Mouse (Mus musculus) retina, embryonic 14.5 days (tissue): ENCODE data around the gene Trnp1.
"Not testable (repeated sequence)": the region's sequence is repeated elsewhere in the genome, so short reads cannot be mapped to it uniquely, and the experiment has no call there.

ENCODE experiments used
- DNase-seq: peaks from one replicate; pipeline ENCODE4 v3.0.0-alpha.2; 2015; ENCODE audit warnings: low spot score

The Trnp1 gene

DNA sequence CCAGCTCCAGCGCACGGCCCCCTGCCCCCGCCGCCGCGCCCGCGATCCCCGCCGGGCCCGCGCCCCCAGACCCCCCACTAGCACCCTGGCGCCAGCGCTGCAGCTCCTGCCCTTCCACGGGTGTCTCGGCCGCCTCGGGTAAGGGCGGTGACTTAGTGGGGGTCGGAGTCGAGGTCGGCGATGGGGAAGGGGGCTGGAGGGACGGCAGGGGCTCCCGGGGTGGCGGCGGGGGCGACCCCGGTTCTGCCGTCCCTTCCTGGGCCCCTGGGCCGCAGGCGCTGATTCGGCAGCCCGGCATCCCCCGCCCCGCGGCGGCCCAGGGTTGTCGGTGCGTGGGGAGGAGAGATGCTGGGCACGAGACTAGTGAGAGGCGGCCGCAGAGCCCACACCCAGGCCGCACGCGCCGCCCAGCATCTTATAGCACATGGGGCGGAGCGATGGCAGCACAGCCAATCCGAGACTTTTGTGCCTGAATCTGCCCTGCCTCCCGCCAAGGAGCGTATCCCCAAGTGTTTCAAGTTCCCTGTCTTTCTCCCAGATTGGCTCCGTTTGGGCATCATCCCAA lies at the start of gene Trnp1:
Trnp1 (minus strand) TSS at position 391 of the 565 bp plus-strand sequence.
- DNase-seq = peak; percentile 87

DNA sequence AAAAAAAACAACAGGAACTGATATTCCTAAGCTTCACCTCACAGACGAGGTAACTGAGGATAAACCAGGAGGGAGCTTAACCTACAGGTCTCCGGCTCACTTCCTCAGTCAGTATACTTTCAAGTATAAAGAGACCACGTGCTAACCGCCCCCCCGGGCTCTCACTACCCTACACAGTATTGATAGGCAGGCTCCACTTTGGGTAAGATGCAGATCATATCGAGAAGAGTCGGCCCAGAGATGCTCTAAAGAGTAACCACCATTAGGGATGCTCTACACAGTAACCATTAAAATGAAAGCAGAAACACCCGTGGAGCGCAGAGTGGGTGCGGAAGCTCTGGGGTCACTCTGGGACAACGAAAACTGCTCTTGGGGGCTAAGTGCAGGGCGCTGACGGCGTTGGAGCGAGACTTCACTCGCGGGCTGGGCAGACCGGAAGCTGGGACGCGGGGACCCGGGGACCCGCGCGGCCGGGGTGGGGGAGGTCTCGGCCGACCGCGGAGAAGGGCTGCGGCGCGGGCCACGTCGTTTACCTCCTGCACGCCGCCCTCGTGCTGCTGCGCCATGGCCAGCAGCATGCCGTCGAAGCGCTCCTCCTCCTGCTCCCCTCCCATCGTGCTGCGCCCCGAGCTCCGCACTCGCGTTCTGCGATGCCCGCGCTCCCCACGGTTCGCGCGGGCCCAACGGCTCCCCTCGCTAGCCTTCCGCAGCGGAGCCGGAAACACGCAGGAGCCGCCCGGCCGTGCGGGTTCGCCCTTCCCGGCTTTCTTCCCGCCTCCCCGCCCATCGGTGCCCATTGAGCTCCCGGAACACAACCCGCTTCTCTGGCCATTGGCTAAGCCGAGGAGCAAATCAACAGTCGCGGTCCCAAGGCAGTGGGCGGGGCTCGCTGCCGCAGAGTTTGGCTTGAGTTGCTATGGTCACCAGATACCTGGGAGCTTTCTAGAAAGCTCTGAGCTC lies 47.2 kb upstream of the Trnp1 start, which contains the start of gene Nudc:
Nudc (minus strand) TSS at position 725 of the 960 bp plus-strand sequence.
- peak; percentile 98 for DNase-seq

DNA sequence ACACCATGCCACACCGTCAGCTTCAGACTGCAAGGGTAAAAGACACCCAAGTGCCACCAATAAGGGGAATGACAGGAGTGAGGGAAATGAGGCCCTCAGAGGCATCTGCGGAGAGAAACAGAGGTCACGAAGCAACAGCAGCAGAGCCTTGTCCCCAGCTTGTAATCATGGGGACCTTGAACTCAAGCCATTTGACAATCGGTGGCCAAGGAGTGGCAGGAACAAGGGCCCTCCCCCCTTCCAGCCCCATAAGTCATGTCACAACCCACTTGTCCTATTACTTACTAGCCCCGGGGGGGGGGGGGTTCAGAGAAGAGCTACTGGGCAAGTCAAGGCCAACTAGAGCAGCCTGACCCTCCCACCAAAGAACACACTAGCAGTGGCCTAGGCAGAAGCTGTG lies 38.3 kb upstream of the Trnp1 start:
- no peak for DNase-seq

DNA sequence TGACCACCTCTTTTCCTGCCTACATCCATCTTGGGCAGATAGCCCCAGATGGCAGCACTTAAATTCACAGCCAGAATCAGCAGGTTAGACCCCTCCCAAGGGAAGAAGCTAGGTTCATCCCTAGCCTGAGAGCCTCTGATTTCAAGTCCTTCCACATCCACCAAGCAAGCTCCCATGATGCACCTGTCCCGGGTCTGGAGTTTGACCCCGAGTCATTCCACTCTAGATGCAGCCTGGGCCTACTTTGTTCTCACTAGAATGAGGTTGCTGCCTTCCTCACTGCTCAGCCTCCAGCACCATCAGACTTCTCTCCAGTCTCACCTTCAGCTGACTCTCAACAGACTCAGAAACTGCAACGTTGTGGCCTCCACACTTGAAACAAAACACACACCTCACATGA lies 37.7 kb upstream of the Trnp1 start:
- DNase-seq = no peak

DNA sequence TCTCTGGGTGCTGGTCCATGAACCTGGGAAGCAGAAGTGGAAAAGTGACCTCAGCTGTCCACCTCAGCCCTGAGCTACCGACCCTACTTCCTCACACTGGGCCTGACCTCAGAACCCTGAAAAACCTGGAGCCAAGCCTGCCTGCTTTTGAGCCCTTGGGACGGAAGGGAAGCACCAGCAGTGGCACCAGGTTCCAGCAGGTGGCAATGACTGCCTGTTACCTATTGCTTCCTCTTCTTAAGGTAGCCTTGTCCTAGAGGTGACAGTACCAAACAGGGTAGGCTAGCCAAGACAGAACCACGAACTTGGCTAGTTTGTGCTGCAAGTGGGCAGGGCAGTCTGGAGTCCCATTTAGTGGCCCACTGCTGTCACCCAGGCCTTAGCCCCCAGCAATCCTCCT lies 34.4 kb upstream of the Trnp1 start:
- no peak for DNase-seq

DNA sequence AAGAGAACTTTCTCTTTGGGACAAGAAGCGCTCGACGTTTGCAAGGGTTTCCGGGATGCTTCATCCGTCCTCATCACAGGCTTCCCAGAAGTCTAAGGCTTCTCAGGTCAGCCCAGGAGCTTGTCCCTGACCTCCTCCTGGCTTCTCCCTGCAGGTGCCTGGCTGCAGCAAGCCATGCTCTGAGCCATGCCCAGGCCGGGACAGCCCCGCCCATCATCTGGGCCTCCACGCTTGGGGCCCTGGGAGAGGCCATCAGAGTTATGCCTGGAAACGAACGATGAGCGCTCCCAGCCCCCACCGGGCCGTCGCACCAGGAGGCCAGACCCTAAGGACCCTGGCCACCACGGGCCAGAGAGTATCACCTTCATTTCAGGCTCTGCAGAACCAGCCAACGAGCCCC lies 29.4 kb upstream of the Trnp1 start:
- no peak for DNase-seq

DNA sequence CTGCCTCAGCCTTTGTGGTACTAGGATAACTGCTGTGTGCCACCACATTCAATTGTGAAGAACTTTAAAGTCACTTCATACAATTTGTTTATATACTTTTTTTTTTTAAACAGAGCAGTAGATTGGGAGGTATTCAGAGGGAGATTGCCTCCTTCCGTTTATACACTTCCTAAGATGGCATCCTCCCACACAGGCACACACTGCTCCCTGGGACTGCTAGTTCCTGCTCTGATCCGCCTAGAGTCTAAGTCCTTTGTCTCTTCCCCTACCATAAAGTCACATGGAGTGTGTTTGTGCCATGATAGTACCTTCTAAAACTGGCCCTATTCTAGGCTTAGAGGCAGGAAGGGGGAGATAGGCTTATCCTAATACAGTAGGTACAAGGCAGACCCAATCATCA lies 23.2 kb upstream of the Trnp1 start:
- no peak for DNase-seq

DNA sequence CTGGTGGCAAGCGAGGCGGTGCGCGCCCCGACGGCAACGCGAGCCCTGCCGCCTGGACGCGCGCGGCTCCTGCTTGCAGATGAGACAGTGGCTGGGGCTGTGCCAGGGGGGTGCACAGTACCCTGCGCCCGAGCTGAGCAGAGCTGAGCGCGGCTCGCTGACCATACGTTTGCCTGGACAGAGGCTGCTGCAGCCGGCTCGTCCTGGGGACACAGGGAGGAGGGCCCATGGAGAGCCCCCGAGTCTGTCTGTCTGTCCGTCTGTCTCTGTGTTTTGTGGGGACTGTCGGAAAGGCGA lies 21.0 kb upstream of the Trnp1 start:
- no peak for DNase-seq

DNA sequence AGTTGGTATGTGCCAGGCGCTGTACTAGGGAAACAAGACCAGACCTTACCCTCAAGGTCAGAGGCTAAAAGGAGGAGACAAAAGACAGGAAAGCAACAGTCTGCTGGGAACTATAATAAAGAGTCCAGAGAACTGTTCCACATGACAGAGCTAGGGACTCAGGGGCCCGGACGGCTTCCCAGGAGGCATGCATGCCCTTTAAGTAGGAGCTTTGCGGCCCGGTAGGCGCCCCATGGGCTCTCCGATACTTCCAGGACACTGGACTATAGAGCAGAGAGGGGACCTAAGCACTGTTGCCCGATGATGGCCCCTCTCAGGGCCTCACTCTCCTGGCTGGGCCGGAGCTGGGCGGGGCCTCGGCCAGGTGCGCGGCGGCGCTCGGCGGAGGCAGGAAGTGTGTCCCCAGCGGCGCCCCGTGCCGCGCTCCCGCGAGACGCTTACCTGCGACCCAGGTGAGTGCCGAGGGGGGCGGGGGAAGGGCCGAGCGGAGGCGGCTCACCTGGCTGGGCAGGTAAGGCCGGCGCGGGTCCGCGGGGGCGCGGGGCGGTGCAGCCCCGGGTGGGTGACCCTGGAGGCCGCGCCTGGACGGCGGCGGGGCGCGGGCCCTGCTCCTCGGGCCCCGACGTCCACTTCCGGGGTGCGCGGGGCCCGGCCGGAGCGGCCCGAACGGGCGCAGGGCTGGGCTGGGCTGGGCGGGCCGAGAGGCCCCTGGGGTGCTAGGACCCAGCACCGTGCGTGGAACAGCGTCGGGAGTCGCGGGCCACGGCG lies 20.4 kb upstream of the Trnp1 start, which contains the start of gene Kdf1:
Kdf1 (plus strand) TSS at position 363 of the 768 bp plus-strand sequence.
- no peak for DNase-seq

DNA sequence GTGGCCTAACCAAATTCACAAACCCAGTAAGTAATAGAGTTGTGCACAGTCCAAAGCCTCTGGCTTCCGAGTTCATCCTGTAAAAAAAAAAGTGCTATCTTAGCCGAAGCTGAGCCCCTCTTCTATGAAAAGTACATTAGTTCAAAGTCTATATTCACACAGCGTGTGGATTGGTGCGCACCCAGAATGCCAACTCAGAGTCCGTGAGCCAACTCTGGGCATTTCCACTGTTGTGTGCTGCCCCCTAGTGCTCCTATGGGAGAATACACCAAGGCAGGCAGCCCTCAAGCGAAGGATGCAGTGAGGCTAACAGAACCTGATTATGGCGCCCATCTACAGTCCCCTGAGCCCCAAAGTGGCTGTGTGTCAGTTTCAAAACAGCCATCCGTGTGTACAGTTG lies 14.6 kb upstream of the Trnp1 start:
- peak; percentile 86 for DNase-seq

DNA sequence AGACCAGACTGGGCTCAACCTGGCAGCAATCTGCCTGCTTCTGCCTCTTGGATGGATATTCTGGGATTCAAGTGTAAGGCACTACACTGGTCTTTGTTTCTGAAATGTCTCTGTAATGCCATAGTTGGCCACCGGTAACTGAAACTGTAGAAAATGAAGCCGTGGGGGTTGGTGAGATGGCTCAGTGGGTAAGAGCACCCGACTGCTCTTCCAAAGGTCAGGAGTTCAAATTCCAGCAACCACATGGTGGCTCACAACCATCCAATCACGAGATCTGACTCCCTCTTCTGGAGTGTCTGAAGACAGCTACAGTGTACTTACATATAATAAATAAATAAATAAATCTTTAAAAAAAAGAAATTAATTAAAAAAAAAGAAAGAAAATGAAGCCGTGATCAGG lies 14.2 kb upstream of the Trnp1 start:
- not testable (repeated sequence) for DNase-seq

DNA sequence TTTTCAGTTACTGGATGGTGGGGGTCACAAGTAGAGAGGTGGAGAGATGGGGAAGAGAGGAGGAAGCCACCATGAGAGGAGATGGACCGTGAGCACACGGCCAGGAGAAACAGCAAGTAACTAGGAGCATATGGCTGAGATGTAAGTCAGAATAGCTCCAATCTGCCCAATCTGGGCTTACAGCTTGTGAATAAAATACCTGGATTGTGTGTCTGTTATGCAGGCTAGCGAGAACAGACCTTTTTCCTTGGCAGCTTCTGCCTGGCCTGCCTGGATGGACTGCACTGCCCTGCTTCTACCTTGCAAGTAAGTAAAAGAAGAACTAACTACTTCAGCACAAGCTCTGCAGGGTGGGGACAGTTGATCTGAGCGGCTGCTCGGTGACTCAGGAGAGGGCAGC lies 12.7 kb upstream of the Trnp1 start:
- no peak for DNase-seq

DNA sequence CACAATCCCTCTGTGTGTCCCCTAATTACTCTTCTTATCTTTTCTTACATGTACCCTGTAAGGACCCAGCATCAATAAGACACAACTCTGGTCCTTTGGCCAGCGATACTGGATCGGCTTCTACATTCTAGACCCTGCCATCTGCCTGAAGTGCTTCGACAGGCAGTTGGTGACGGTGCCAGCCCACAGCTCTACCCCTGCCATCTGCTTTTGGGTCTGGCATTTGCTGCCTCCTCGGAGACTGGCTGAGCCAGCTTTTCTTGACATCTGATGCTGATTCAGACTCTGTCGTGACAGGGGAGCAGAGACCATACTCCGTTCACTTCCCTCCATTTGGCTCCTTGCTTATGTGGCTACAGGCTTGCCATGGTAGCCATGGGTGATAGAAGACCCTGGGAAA lies 10.6 kb upstream of the Trnp1 start:
- DNase-seq = no peak

DNA sequence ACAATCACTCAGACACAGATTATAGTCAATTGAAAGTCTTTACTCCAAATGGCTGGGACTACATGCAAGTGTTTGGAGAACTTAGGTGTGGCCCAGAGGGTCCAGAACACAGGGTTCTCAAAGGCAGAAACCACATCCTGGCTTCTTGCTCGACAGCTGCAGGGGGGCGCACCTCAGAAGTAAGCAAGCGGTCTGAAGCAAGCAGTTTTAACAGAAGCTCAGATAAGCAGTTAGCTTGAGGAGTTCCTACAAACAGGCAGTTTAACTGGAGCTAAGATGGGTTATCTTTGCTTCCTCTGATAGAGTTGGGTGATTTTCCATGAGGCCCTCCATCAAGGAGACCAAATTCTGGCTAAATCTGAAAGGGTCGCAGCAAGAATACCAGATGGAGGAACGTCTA lies 8.2 kb upstream of the Trnp1 start:
- DNase-seq = no peak

DNA sequence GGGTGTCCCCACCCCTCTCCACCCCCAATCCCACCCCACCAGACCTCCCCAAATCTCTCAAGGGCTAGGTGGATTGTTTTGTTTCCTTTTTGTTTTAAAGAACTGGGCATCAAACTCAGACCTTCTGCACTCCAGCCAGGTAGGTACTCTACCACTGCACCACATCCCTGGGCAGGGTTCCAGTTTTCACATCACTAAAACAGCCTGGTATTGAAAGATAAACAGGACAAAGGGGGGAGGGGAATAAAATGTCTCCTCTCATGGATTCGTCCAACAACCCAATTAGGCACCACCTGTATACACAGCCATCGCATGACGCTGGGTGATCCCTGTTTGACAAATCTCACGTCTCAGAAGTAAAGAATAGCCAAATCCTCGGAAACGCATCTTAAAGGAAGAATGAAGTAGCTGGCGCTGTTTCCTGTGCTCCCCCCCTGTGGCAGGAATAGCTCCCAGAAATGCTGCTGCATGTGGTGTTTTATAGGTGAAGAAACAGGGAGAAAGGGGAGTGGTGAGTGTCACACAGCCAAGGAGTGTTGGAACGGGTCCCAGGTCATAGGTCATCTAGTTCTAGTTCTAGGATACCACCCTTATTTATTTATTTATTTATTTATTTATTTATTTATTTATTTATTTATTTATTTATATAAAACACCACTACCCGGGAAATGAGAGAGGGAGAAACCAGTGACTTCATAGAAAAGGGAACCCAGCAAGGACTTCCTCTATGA lies 6.6 kb upstream of the Trnp1 start:
- no peak for DNase-seq

DNA sequence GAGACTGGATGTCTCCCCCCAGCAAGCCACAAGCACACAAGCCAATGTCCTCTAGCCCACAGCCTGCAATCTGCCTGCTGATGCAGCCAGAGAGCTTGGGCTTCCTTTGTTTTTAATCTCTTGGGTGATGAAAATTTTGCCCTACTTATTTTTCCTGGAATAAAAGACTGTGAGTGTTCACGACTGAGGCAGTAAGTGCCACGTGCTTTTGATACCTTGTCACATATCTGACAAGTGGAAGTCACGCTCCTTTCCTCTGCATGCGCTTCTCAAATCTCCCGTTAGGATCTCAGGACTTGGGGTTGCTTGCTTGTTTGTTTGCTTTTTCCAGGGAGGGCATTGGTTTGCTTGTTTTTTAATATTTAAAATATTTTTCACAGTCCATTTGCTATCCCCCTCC lies 6.0 kb upstream of the Trnp1 start:
- no peak for DNase-seq

DNA sequence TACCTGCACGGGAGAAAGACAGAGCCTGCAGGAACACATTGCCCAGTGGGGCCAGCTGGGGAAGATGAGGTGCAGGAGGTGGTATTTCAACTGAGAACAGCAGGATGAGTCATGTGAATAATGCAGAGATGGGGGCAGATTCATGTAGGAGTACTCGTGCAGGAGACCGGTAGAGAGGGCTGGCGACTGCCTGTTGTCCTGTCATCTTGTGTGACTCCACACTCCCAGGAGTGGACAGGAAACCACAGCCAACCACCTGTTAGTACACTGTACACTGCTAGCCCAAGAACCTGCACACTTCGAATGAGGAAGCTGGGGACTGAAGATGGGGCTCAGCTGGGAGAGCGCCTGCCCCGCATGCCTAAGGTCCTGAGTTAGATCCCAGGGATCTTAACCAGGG lies 3.2 kb upstream of the Trnp1 start:
- DNase-seq = no peak

DNA sequence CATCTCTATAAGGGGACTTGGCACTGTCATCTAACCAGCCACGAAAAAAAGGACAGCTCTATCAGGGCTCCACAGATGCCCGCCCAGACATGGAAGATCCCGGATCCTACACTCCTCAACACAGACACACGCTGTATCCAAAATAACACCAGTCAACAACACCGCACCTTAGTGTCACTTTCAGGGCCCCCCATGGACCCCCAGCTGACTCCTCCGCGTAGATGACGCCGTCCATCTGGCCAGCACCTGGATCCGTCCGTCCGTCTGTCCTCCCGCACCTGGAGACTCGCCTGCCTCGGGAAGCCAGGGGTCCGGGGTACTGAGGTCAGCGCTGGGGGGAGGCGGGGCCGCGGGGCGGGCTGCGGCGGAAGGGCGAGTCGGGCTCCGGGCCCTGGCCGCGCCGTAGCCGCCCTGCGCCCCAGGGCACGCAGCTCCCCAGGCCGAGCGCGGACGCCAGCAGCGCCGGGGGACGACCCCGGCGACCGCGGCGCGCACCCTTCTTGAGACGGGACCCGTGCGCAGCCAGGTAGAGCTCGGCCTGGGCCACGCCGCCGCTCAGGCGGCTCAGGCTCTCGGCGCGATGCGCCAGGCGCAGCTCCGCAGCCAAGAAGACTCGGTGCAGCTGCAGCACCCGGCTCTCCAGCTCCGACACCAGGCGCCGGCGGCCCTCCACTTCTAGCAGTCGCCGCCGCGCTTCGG lies 740 bp downstream of the Trnp1 start:
- peak; percentile 50 for DNase-seq

DNA sequence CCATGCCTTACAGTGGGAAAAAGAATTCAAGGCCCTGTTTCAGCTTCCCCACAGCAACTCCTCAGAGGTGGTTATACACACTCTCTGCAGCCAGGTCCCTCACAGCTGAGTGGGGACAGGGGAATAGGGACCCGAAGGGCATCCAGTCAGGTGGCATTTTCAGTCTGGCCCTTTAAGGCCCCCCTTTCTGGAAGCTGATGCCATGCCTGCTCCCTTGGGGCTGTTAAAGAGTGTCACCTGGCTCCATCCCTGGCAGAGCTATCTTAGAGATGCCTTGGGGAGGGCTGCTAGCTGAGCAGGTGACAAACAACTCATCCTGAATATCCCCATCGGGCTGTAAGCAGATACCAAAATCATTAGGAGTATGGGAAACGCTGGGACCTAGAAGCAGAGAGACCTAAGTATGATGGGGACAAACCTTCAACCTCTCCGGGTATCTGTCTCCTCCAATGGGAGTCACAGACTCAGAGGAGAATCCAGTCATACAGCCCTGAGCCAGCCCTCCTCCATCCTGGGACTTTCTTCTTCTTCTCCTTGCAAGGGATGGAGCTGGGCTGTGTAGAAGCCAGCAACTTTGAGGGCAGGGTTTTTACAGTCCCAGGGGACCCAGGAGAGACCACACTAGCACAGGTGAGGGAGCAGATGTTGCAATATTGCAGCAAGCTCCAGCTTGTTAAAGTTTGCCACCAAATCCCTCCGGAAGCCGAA lies 1.5 kb downstream of the Trnp1 start:
- no peak for DNase-seq

DNA sequence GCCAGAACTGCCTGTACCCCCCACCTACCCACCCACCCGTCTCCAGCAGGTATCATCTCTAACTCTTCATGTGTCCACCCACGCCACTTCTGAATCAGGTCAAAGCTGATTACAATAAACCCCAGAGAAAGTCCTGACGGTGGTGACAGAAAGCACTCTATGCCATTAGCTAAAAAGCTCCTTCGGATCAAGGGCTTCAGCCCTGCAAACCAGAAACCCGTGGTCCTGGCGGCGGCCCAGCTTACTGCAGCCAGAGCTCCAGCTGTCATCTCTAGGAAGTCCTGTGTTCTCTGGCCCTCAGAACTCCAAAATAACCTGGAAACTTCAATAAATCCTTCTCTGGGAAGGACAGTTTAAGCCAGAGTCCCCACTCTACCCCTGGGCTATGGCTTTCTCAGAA lies 2.6 kb downstream of the Trnp1 start:
- DNase-seq = peak; percentile 49

DNA sequence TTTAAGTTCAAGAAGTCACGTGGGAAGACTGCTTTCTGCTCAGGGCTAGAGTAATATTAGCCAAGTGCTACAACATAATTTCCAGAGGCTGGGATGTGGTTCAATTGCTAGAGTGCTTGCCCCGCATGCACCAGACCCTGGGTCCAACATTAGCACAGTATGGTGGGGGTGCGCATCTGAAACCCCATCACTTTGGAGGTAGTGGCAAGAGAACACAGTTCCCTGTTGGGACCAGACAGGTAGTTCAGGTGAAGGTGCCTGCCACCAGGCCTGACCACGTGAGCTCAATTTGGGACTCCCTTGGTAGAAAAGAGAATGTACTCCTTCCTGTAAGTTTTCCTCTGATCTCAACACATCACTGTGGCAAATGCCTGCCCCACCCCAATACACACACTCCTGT lies 3.5 kb downstream of the Trnp1 start:
- DNase-seq = no peak
